Mouse (Mus musculus) frontal cortex, postnatal 10 days (tissue): ENCODE measurements at regions not wholly inside any gene's neighbourhood (a gene's known extent, or its start where the extent isn't known, plus 50 kb on each side); places are given as distances from the start of the nearest gene placed in this dataset.

Experiments used
- DNase-seq, 2 experiments: peaks; one replicate each; pipeline ENCODE4 v3.0.0; 2022; ENCODE audit warnings: low spot score in 2 of 2, mixed read lengths in 1 of 2

GRCm38 (mm10) chr2:92704035-92704434, 104.5 kb downstream of the Chst1 start:
- DNase-seq: no peak

- no peak for DNase-seq
Observed at GRCm38 (mm10) chr2:92709668-92710067, 110.2 kb downstream of the Chst1 start.

GRCm38 (mm10) chr2:92711122-92711777, 111.7 kb downstream of the Chst1 start:
- DNase-seq: no peak

GRCm38 (mm10) chr2:92712266-92713144, 113.0 kb downstream of the Chst1 start:
- peak in 1 of 2 experiments; percentile 49 for DNase-seq

- no peak for DNase-seq
Observed at GRCm38 (mm10) chr2:92717706-92718105, 118.2 kb downstream of the Chst1 start.

- DNase-seq: no peak
Observed at GRCm38 (mm10) chr2:92721951-92722350, 122.4 kb downstream of the Chst1 start.

GRCm38 (mm10) chr2:92723618-92724263, 124.2 kb downstream of the Chst1 start:
- no peak for DNase-seq

GRCm38 (mm10) chr2:92726640-92727039, 127.1 kb downstream of the Chst1 start:
- DNase-seq: no peak

GRCm38 (mm10) chr2:92727241-92727640, 127.7 kb downstream of the Chst1 start:
- DNase-seq: no peak

GRCm38 (mm10) chr2:92728388-92728787, 128.9 kb downstream of the Chst1 start:
- no peak for DNase-seq

GRCm38 (mm10) chr2:92730371-92730770, 130.9 kb downstream of the Chst1 start:
- DNase-seq: no peak

GRCm38 (mm10) chr2:92733403-92733802, 133.9 kb downstream of the Chst1 start:
- no peak for DNase-seq

GRCm38 (mm10) chr2:92735784-92736183, 136.3 kb downstream of the Chst1 start:
- no peak for DNase-seq

- DNase-seq: no peak
Observed at GRCm38 (mm10) chr2:92737301-92737700, 137.8 kb downstream of the Chst1 start.

GRCm38 (mm10) chr2:92739576-92739975, 140.1 kb downstream of the Chst1 start:
- DNase-seq: no peak

- DNase-seq: no peak
Observed at GRCm38 (mm10) chr2:92740776-92741295, 141.3 kb downstream of the Chst1 start.

GRCm38 (mm10) chr2:92742025-92742424, 142.5 kb downstream of the Chst1 start:
- DNase-seq: no peak

GRCm38 (mm10) chr2:92742671-92743070, 143.2 kb downstream of the Chst1 start:
- no peak for DNase-seq

GRCm38 (mm10) chr2:92743152-92743551, 143.6 kb downstream of the Chst1 start:
- DNase-seq: no peak

GRCm38 (mm10) chr2:92743911-92744310, 144.4 kb downstream of the Chst1 start:
- DNase-seq: no peak

- no peak for DNase-seq
Observed at GRCm38 (mm10) chr2:92747406-92747805, 147.9 kb downstream of the Chst1 start.

GRCm38 (mm10) chr2:92750116-92750515, 150.6 kb downstream of the Chst1 start:
- no peak for DNase-seq
